Mouse (Mus musculus): ENCODE data around the gene Olfr1290.

DNA sequence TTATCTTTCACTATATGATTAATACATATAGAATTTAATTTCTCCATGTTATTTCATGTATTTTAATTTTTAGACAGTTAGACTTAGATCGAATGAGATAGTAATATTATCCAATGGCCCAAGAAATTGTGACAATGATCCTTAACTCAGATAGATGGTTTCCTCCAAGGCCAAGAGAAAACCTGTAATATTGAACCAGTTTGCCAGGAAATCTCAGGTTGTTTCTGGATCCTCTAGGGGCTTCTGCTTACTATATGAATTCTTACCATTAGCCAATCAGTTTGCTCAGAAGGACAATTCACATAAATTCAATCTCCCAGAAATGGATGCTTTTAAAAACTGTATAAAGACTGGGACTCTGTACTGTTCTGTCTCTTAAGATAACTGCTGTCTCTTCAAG is 31.3 kb upstream of the Olfr1290 start, which contains the start of gene Olfr1293-ps:
- TF ChIP-seq CTCF (IDR thresholded peaks at IDR 0.05; ENCODE audit: borderline replicate concordance, control insufficient read depth, extremely low read depth, insufficient read depth, low read length, poor library complexity) = no peak
- TF ChIP-seq POLR2A (IDR thresholded peaks at IDR 0.05; ENCODE audit: control insufficient read depth, extremely low read depth, insufficient read depth, low read length, poor library complexity) = no peak

Data from thymus, adult 2 months (tissue).